Mouse (Mus musculus) kidney, postnatal 25 days (tissue): ENCODE measurements around the gene Mov10l1.

ENCODE experiments used
- DNase-seq, 2 experiments: peaks; one replicate each; pipeline ENCODE4 v3.0.0; 2021; ENCODE audit warnings: mixed read lengths in 2 of 2

The Mov10l1 gene

DNA sequence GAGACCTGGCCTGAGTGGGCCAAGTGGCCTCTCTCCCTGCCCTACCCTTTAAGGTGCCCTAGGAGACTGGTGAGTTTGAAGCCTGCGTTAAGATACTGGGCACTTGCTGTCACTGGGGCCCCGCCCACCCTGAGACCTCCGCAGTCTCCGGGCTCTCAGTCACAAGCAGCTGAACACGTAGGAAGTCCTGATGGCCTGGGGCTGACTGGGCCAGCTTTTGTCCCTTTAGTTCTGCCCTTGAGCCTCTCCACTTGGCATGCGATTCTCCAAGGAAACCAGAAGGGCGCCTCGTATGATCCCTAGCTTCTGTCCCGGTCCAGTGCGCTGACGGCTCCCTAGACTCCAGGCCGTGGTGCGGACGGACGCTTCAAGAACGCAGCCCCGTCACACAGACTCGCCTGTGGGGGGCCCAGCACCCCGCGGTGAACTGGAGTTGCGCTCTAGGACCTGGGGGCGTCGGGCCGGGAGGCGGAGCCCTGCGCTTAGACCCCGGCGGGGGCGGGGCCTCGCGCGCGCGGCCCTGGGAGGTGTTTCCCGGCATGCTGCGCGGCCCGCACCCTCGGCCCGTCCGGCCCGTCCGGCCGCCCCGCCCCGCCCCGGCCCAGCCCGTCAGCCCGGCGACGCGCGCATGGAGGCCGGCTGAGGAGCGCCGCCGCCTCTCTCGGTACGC lies 92.9 kb downstream of the Mov10l1 start:
- peak; percentile 90 to 96 for DNase-seq

- peak; percentile 47 to 75 for DNase-seq
Observed at GRCm38 (mm10) chr15:89076156-89076731, 93.5 kb downstream of the Mov10l1 start.

DNA sequence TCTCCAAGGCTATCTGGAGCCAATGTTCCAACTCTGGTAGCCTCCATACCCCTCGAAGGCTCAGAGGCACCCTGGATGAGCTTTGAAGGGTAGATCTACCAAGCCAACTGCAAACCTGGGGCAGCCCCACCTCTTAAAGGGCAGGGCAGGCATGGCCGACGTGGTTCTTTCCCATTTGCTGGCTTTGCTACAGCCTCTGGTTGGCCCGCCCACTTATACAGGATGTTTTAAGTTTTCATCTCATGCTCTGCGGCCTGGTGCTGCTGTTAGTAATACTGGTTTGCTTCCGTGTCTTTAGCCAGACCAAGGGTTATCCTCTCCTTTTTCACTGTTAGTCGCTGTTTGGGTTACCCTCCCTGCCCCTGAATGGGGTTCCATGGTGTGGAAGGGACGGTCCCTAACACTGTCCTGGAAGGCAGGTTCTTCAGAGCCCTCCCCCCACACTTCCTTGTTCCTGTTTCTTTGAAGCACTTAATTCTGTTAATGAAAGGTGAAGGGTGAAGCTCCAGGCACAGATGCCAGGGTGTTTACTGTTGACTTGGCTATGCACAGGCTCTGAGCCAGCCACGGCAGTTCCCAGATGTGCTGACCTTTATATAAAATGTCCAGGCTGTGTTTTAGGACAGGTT lies 95.6 kb downstream of the Mov10l1 start:
- peak; percentile 78 to 90 for DNase-seq

DNA sequence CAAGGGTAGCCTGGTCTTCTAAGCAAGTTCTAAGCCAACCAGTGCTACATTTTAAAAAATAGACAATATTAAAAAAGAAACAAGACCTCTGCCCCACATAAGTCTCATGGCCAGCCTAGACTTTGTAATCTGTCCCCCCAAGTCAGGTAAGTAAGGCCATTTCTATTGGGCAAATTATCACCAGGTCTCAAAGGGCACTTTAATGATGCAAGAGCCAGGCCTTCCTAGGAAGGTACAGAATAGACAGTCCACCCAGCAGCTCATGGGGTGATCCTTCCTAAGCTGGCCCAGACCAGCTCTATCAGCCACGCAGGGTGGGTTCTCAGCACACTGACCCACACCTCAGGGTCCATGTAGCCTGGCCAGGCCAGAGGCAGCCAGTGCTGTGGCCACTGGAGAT lies 101.2 kb downstream of the Mov10l1 start:
- no peak for DNase-seq

GRCm38 (mm10) chr15:89084826-89085225 lies 102.1 kb downstream of the Mov10l1 start:
- no peak for DNase-seq

DNA sequence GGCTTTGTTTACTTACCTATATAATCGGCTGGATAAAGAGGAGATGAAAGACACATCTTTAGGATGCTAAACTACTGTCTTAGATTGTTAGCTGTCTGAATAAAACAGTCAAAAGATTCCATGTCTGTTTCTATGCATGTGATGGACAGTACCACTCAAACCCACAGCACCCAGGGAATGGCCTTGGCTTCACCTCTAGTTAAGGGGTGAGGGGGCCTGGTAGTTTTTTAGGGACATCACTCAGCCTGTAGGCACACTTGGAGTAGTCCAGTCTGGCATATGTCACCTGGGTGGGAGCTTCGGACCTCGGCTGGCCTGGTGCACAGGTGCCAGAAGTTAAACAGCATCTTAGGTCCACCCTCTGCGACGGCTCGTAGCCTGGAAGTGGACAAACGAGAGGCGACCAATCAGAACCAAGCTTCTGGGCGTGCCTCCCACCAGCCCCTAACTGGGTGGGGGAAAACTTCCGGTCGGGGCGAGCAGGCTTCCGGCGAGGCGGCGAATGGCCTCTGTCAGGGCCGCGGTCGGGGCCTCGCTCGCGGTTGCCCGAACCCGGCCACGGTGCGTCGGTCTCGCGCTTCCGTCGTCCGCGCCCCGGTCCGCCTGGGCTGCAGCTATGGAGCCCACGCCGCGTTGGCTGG lies 106.0 kb downstream of the Mov10l1 start, which contains the start of gene Selenoo:
Gene Selenoo, plus strand, starts transcription at position 478 of the 641 bp plus-strand sequence.
- DNase-seq: peak; percentile 95 to 97

- DNase-seq: peak; percentile 54 to 61
Observed at GRCm38 (mm10) chr15:89089248-89090051, 106.7 kb downstream of the Mov10l1 start.

DNA sequence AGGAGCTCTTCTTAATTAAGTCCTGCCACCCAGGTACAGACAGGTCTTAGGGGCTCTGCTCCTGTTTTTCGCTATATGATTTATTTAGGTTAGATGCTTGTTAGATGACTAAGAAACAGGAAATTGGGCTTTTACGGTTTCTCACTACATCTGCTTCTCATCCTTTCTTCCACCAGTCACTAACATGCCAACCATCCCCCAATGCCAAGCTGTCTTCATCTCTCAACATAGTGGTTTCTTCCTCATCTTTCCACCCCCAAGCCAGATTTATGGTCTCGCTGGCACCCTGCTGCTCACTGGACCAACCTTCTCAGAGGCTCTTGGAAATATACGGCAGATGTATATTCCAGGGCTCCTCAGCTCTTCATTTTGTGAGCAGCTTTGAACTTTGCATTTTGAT lies 108.0 kb downstream of the Mov10l1 start:
- DNase-seq: no peak

DNA sequence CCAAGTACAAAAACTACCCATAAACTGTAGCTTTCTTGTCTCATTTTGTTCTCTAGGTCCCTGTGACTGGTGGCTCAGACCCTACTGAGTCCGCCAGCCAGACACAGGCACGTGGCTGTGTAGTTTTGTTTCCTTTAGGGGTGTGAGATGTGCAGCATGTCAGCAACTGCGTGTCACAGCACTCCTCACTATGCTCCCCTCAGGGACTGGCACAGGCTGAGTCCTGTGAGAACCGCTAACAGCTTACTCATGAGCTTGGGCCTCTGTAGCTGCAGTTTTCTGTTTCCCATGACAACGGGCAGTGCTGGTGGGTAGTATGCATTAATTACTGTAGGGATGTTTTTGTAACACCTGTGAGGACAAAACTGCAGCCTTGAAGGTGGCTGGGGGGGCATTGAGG lies 109.5 kb downstream of the Mov10l1 start:
- DNase-seq: no peak

DNA sequence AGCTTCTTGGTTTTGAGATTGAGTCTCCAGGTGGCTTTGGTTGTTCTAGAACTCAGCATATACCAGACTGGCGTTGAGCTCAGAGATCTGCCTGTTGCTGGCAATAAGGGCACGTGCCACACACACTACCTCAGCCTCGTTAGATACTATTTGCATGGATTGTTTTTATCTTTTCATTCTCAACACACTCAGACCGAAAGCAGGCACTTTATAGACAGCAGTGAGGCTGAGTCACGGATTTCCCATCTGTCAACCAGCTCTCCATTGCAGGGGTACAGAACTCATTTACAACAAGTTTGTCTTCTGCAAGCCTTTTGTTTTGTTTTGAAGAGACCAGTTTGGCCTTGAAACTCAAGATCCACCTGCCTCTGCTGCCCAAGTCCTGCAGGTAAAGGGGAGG lies 114.7 kb downstream of the Mov10l1 start:
- no peak for DNase-seq

GRCm38 (mm10) chr15:89098616-89099015 lies 115.9 kb downstream of the Mov10l1 start:
- no peak for DNase-seq

DNA sequence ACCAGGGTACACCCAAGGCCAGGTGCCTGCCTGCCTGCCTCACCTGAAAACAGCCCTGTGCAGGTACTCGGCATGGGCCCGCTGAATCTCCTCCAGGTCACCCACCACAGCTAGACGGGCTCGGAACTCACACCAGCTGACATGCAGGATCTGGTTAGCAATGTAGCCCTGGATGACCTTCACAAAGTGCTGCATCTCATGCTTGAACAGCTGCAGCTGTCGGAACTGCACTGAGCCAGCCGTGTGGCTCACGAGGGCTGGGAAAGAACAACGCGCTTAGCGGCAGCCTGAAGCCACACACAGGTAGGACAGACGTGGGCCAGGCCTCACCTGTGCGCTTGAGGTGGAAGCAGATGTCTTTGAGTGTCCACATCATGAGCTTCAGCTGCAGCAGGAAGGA lies 118.1 kb downstream of the Mov10l1 start:
- DNase-seq: no peak

DNA sequence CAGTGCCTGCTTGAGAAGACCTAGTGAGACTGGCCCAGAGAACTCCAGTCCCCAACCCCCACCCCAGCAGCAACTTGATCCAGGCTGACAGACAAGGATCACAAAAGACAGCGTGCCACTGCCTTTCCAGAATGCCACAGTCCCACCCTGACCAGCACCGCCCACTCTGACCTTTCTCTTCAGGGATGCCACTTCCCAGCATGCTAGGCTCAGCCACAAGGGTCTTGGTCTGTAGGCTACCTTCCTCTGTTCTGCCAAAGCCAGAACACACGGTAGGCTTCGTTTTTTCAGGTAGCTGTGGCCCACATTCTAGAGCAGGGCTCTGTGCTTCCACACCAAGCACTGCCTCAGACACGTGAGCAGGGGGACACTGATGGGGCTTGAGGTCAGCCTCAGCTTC lies 119.9 kb downstream of the Mov10l1 start:
- DNase-seq: no peak

DNA sequence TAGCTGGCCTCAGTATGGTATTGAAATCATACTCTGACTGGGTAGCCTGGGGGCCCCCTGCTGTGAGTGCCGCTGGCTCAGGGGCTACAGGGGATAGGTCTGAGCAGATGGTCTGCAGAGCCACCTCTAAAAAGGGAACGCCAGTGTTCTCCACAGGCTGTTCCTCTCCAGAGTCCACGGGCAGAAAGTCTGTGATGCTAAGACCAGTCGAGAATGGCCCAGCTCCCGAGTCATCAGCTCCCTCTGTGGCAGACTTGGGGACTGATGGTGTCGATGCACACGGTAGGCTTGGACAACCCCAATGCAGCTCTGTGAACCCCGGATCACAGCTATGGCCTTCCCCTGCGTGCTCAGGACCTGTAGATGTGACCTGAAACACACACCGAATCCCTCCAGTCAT lies 121.2 kb downstream of the Mov10l1 start:
- no peak for DNase-seq

DNA sequence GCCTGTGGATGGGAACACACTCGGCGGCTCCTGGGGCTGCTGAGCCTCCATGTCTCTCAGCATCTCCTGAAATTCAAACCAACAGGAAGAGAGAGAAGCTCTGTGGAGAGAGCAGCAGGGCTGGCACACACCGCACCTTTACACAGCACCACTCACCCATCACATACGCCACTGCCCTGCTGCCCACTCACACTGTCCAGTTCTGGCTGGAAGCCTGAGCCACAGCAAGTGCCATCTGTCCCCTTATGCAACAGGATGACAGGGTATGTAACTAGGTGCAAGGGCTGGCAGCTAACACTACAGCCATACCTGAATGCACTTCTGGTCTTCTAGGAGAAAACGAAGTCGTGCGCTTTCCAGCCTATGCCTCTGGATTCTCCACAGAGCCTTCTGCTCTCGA lies 121.7 kb downstream of the Mov10l1 start:
- DNase-seq: no peak
